23 mouse cellular contexts compared by ENCODE assay signal in genomic region chr1:153282342-153282975, GRCm38 (mm10). TPM values are rescaled to one million over a fixed set of nuclear protein-coding genes. Genes with fewer than 3 reads are reported as not detected.
A peak's percentile ranks its signal among the peaks of the same experiment; 100 is the strongest.
DNase-seq lines count a peak whose midpoint lies in the region; ATAC-seq lines count a peak whose summit lies in the region.
"Had no signal": no experiment of that assay in that cellular context is flagged by ENCODE, and none has a peak within 500 bp of the region (broad histone marks: within the 10 kb centered on the region; RNA-seq: fewer than 3 reads in every experiment).

No protein-coding gene starts in this region.

- H3K27me3 ChIP-seq in heart, embryonic 11.5 days (ENCODE audit: control insufficient read depth, insufficient read depth, low read length), result no peaks in the 10 kb centered on the region
- no peaks in the 10 kb centered on the region for H3K27me3 ChIP-seq in limb, embryonic 15.5 days
- H3K27me3 ChIP-seq in limb, embryonic 10.5 days (ENCODE audit: low read depth, poor library complexity, severe bottlenecking), result no peaks in the 10 kb centered on the region
- no peaks in the 10 kb centered on the region for H3K27me3 ChIP-seq in heart, embryonic 12.5 days (replicated peaks)
- no peaks in the 10 kb centered on the region for H3K27me3 ChIP-seq in midbrain, embryonic 16.5 days (ENCODE audit: control insufficient read depth, insufficient read depth, low read depth, low read length)
- H3K27me3 ChIP-seq: forebrain, embryonic 15.5 days; intestine, embryonic 15.5 days; liver, embryonic 13.5 days had no signal

- DNase-seq in heart, adult 8-10 months (ENCODE audit: low spot score), result no peak
- no peak for DNase-seq in limb, embryonic 10.5 days (ENCODE audit: low spot score)
- DNase-seq in layer of hippocampus, postnatal 14 days (ENCODE audit: low spot score in 2 of 2), result peak; percentile 31 to 54
- DNase-seq in B cell, adult 2 months, result no peak
- DNase-seq: adrenal gland, adult 8-10 months; cerebellum, adult 18-20 months; cerebellum, postnatal 36 days; kidney, postnatal 14 days; left cerebral cortex, postnatal 4 days; liver, embryonic 13.5 days; midbrain, embryonic 14.5 days; retina, postnatal 1 day; right cerebral cortex, postnatal 4 days; thymus, postnatal 36 days had no signal

- no peak overlapping the region for H3K4me2 ChIP-seq in heart, embryonic 11.5 days
- H3K4me2 ChIP-seq in limb, embryonic 15.5 days, result no peak overlapping the region
- H3K4me2 ChIP-seq in heart, embryonic 12.5 days, result no peak overlapping the region
- no peak overlapping the region for H3K4me2 ChIP-seq in midbrain, embryonic 16.5 days (ENCODE audit: low read length)
- H3K4me2 ChIP-seq: forebrain, embryonic 15.5 days; hindbrain, embryonic 14.5 days; intestine, embryonic 15.5 days; liver, embryonic 13.5 days had no signal

- no peak for ATAC-seq in heart, embryonic 11.5 days (replicated peaks; ENCODE audit: insufficient number of reproducible peaks, low FRiP score, low TSS enrichment)
- no peak for ATAC-seq in limb, embryonic 15.5 days (ENCODE audit: insufficient number of reproducible peaks, low FRiP score, low TSS enrichment, low read depth)
- no peak for ATAC-seq in heart, embryonic 12.5 days (ENCODE audit: insufficient number of reproducible peaks, low FRiP score)
- ATAC-seq in midbrain, embryonic 16.5 days, result no peak
- ATAC-seq: CD4-positive, CD25-positive, alpha-beta regulatory T cell, adult 4 months; forebrain, embryonic 15.5 days; intestine, embryonic 15.5 days had no signal

- H3K27ac ChIP-seq in heart, embryonic 11.5 days (ENCODE audit: low read depth, low read length), result peak overlapping the region; percentile 38; the same call in 1 of the 2 replicates
- H3K27ac ChIP-seq in limb, embryonic 15.5 days, result peak overlapping the region; percentile 34
- H3K27ac ChIP-seq in limb, embryonic 10.5 days, result no peak overlapping the region
- peak overlapping the region; percentile 39; the same call in 1 of the 2 replicates for H3K27ac ChIP-seq in heart, embryonic 12.5 days (ENCODE audit: poor library complexity, severe bottlenecking)
- no peak overlapping the region for H3K27ac ChIP-seq in midbrain, embryonic 16.5 days (ENCODE audit: low read length)
- H3K27ac ChIP-seq: forebrain, embryonic 15.5 days; hindbrain, embryonic 14.5 days; intestine, embryonic 15.5 days; liver, embryonic 13.5 days had no signal

- H3K4me1 ChIP-seq in heart, embryonic 11.5 days (ENCODE audit: control insufficient read depth, insufficient read depth, low read length), result peaks cover 50% of the 10 kb centered on the region
- 0 out of 2 replicates have a peak, but pooled peaks cover 5% of the 10 kb centered on the region for H3K4me1 ChIP-seq in limb, embryonic 15.5 days
- H3K4me1 ChIP-seq in limb, embryonic 10.5 days, result peaks cover 22% of the 10 kb centered on the region
- peaks cover 82% of the 10 kb centered on the region for H3K4me1 ChIP-seq in heart, embryonic 12.5 days (replicated peaks)
- 0 out of 2 replicates have a peak, but pooled peaks cover 5% of the 10 kb centered on the region for H3K4me1 ChIP-seq in midbrain, embryonic 16.5 days (ENCODE audit: control insufficient read depth, insufficient read depth, low read length)
- H3K4me1 ChIP-seq: intestine, embryonic 15.5 days had no signal

- no peaks in the 10 kb centered on the region for H3K9me3 ChIP-seq in heart, embryonic 11.5 days (replicated peaks; ENCODE audit: control insufficient read depth, low read length)
- H3K9me3 ChIP-seq in limb, embryonic 15.5 days, result no peaks in the 10 kb centered on the region
- no peaks in the 10 kb centered on the region for H3K9me3 ChIP-seq in limb, embryonic 10.5 days (replicated peaks)
- H3K9me3 ChIP-seq in heart, embryonic 12.5 days (replicated peaks), result no peaks in the 10 kb centered on the region
- no peaks in the 10 kb centered on the region for H3K9me3 ChIP-seq in midbrain, embryonic 16.5 days (replicated peaks; ENCODE audit: control insufficient read depth, low read length, poor library complexity, severe bottlenecking)
- H3K9me3 ChIP-seq: forebrain, embryonic 15.5 days; G1E; intestine, embryonic 15.5 days; liver, embryonic 13.5 days had no signal

- no peaks in the 10 kb centered on the region for H3K36me3 ChIP-seq in heart, embryonic 11.5 days (ENCODE audit: control insufficient read depth, insufficient read depth, low read length)
- no peaks in the 10 kb centered on the region for H3K36me3 ChIP-seq in limb, embryonic 15.5 days
- H3K36me3 ChIP-seq in limb, embryonic 10.5 days, result no peaks in the 10 kb centered on the region
- H3K36me3 ChIP-seq in heart, embryonic 12.5 days, result no peaks in the 10 kb centered on the region
- no peaks in the 10 kb centered on the region for H3K36me3 ChIP-seq in midbrain, embryonic 16.5 days (ENCODE audit: control insufficient read depth, insufficient read depth, low read length)
- H3K36me3 ChIP-seq: forebrain, embryonic 15.5 days; intestine, embryonic 15.5 days; liver, embryonic 13.5 days had no signal

- WGBS in heart, embryonic 11.5 days (ENCODE audit: insufficient replicate concordance), result 64% methylated on average over 5 of the region's 5 CpGs
- 77% methylated on average over 5 of the region's 5 CpGs for WGBS in limb, embryonic 15.5 days
- WGBS in limb, embryonic 10.5 days, result 86% methylated on average over 5 of the region's 5 CpGs
- 64% methylated on average over 5 of the region's 5 CpGs for WGBS in heart, embryonic 12.5 days
- WGBS in midbrain, embryonic 16.5 days, result 77% methylated on average over 5 of the region's 5 CpGs

- H3K9ac ChIP-seq in heart, embryonic 11.5 days (ENCODE audit: low read depth, low read length), result no peak overlapping the region
- no peak overlapping the region for H3K9ac ChIP-seq in limb, embryonic 15.5 days
- no peak overlapping the region for H3K9ac ChIP-seq in heart, embryonic 12.5 days
- H3K9ac ChIP-seq in midbrain, embryonic 16.5 days (ENCODE audit: low read depth, low read length), result no peak overlapping the region
- H3K9ac ChIP-seq: forebrain, embryonic 15.5 days; hindbrain, embryonic 14.5 days; intestine, embryonic 15.5 days; liver, embryonic 13.5 days had no signal

- H3K4me3 ChIP-seq in heart, embryonic 11.5 days (ENCODE audit: low read depth, low read length), result no peak overlapping the region
- H3K4me3 ChIP-seq in limb, embryonic 15.5 days, result no peak overlapping the region
- H3K4me3 ChIP-seq in limb, embryonic 10.5 days, result no peak overlapping the region
- no peak overlapping the region for H3K4me3 ChIP-seq in heart, embryonic 12.5 days
- no peak overlapping the region for H3K4me3 ChIP-seq in midbrain, embryonic 16.5 days (ENCODE audit: low read depth, low read length)
- H3K4me3 ChIP-seq: forebrain, embryonic 15.5 days; intestine, embryonic 15.5 days; liver, embryonic 13.5 days had no signal

RNA-seq across cellular contexts. Expression of gene Lamc1, which starts 50.1 kb away (rescaled TPM):
- 87.6 and 98.2 TPM in 2 replicates for polyA plus RNA-seq in heart, embryonic 11.5 days (2014; fragmentation: Nextera tagmentation; extraction: Ambion mirVana)
- total RNA-seq in heart, adult 8-10 months (2022), result 100 to 1,000 TPM in 2 of 4 experiments, 10 to 100 TPM in 2; 83.2 to 109 (median 98.8) TPM
- polyA plus RNA-seq in limb, embryonic 15.5 days (2015; fragmentation: Nextera tagmentation; extraction: Ambion mirVana), result 47.1 and 52.0 TPM in 2 replicates
- polyA plus RNA-seq in limb, embryonic 10.5 days (2016; fragmentation: Nextera tagmentation; extraction: Ambion mirVana), result 25.4 and 25.6 TPM in 2 replicates
- 134 and 146 TPM in 2 replicates for polyA plus RNA-seq in heart, embryonic 12.5 days (2016; fragmentation: Nextera tagmentation; extraction: Ambion mirVana)
- 10 to 100 TPM; 43.3 to 49.1 TPM for total RNA-seq in layer of hippocampus, postnatal 14 days (2021)
- 11.0 and 13.7 TPM in 2 replicates for polyA plus RNA-seq in midbrain, embryonic 16.5 days (2015; fragmentation: Nextera tagmentation; extraction: Ambion mirVana)

Comparison
In these comparisons a context has a peak if more than half of its experiments do, and no peak if none do; other contexts are left out.
1. H3K27ac ChIP-seq: peak in heart, embryonic 11.5 days (single experiment), limb, embryonic 15.5 days (single experiment) and heart, embryonic 12.5 days (single experiment); none in limb, embryonic 10.5 days (single experiment) and midbrain, embryonic 16.5 days (single experiment).
2. DNase-seq: peak in layer of hippocampus, postnatal 14 days (2 of 2); none in heart, adult 8-10 months (single experiment), limb, embryonic 10.5 days (single experiment) and B cell, adult 2 months (0 of 2).